In genomic region chr15:93552169-93552568, GRCm38 (mm10) we compare ENCODE assay signal across 8 mouse cellular contexts. TPM values are rescaled to one million over a fixed set of nuclear protein-coding genes. Genes with fewer than 3 reads are reported as not detected.
DNase-seq lines count a peak whose midpoint lies in the region; ATAC-seq and TF ChIP-seq lines count a peak whose summit lies in the region.

No protein-coding gene starts in this region.

- H3K9me3 ChIP-seq in intestine, embryonic 16.5 days (ENCODE audit: control insufficient read depth, low read length) = no peaks in the 10 kb centered on the region
- H3K9me3 ChIP-seq in liver, postnatal 0 days (ENCODE audit: low read length) = no peaks in the 10 kb centered on the region
- no peaks in the 10 kb centered on the region for H3K9me3 ChIP-seq in neural tube, embryonic 14.5 days (ENCODE audit: control insufficient read depth, low read length)

- H3K4me2 ChIP-seq in intestine, embryonic 16.5 days (ENCODE audit: low read depth, low read length) = peak overlapping the region; percentile 40
- H3K4me2 ChIP-seq in liver, postnatal 0 days (ENCODE audit: low read depth, low read length) = peak overlapping the region; percentile 48
- peak overlapping the region; percentile 6; the same call in 1 of the 2 replicates for H3K4me2 ChIP-seq in neural tube, embryonic 14.5 days (ENCODE audit: low read depth, low read length)

- TF ChIP-seq CTCF in liver, postnatal 0 days (IDR thresholded peaks at IDR 0.05; ENCODE audit: low read depth) = no peak

- no peak overlapping the region for H3K27ac ChIP-seq in intestine, embryonic 16.5 days (ENCODE audit: low read length)
- no peak overlapping the region for H3K27ac ChIP-seq in liver, postnatal 0 days (ENCODE audit: low read depth)
- H3K27ac ChIP-seq in neural tube, embryonic 14.5 days (ENCODE audit: low read depth, low read length) = no peak overlapping the region

- peak; percentile 80 for DNase-seq in CD4-positive, CD25-positive, alpha-beta regulatory T cell, adult 2 months (ENCODE audit: low read depth, low spot score)
- peak; percentile 39 for DNase-seq in brain, adult 2 months (ENCODE audit: low read depth, low spot score)
- DNase-seq in forelimb bud, embryonic 11.5 days (ENCODE audit: low read depth, low spot score) = peak; percentile 62
- peak; percentile 76 for DNase-seq in liver, postnatal 0 days
- DNase-seq in thymus, postnatal 36 days = peak; percentile 55 to 65

- no peaks in the 10 kb centered on the region for H3K27me3 ChIP-seq in intestine, embryonic 16.5 days (replicated peaks; ENCODE audit: control insufficient read depth, insufficient read depth, low read length)
- no peaks in the 10 kb centered on the region for H3K27me3 ChIP-seq in liver, postnatal 0 days (ENCODE audit: insufficient read depth, low read length)
- no peaks in the 10 kb centered on the region for H3K27me3 ChIP-seq in neural tube, embryonic 14.5 days (ENCODE audit: control insufficient read depth, insufficient read depth, low read length)

- H3K36me3 ChIP-seq in intestine, embryonic 16.5 days (ENCODE audit: control insufficient read depth, insufficient read depth, low read length) = no peaks in the 10 kb centered on the region
- H3K36me3 ChIP-seq in liver, postnatal 0 days (replicated peaks; ENCODE audit: insufficient read depth, low read length) = no peaks in the 10 kb centered on the region
- no peaks in the 10 kb centered on the region for H3K36me3 ChIP-seq in neural tube, embryonic 14.5 days (ENCODE audit: control insufficient read depth, insufficient read depth, low read length)

- 0 out of 2 replicates have a peak overlapping the region, but pooled peaks have one; percentile 33 for H3K9ac ChIP-seq in intestine, embryonic 16.5 days (ENCODE audit: low read depth, low read length)
- no peak overlapping the region; the same call in 1 of the 2 replicates for H3K9ac ChIP-seq in liver, postnatal 0 days (replicated peaks)
- no peak overlapping the region for H3K9ac ChIP-seq in neural tube, embryonic 14.5 days (replicated peaks; ENCODE audit: low read depth, low read length)

- TF ChIP-seq EP300 in liver, postnatal 0 days (IDR thresholded peaks at IDR 0.05; ENCODE audit: low read depth) = no peak

- 6% methylated on average over 9 of the region's 9 CpGs for WGBS in intestine, embryonic 16.5 days
- 9% methylated on average over 9 of the region's 9 CpGs for WGBS in liver, postnatal 0 days (ENCODE audit: insufficient replicate concordance)
- WGBS in neural tube, embryonic 14.5 days = 3% methylated on average over 9 of the region's 9 CpGs

- H3K4me1 ChIP-seq in intestine, embryonic 16.5 days (ENCODE audit: control insufficient read depth, insufficient read depth, low read length) = peaks cover 23% of the 10 kb centered on the region
- H3K4me1 ChIP-seq in liver, postnatal 0 days (ENCODE audit: insufficient read depth) = peaks cover 8% of the 10 kb centered on the region
- H3K4me1 ChIP-seq in neural tube, embryonic 14.5 days (ENCODE audit: control insufficient read depth, insufficient read depth, low read length) = 0 out of 2 replicates have a peak, but pooled peaks cover 3% of the 10 kb centered on the region

- peak; percentile 94 for ATAC-seq in intestine, embryonic 16.5 days
- ATAC-seq in liver, postnatal 0 days = peak; percentile 80
- no peak; the same call in 1 of the 2 replicates for ATAC-seq in neural tube, embryonic 14.5 days (ENCODE audit: low read depth)
- ATAC-seq in monocyte, adult 5-6 weeks (replicated peaks; ENCODE audit: insufficient number of reproducible peaks, low FRiP score, low TSS enrichment, poor library complexity, severe bottlenecking) = no peak

- no peak overlapping the region for H3K4me3 ChIP-seq in intestine, embryonic 16.5 days (ENCODE audit: low read length)
- H3K4me3 ChIP-seq in liver, postnatal 0 days (ENCODE audit: low read depth, low read length) = peak overlapping the region; percentile 7; the same call in 1 of the 2 replicates
- H3K4me3 ChIP-seq in neural tube, embryonic 14.5 days (ENCODE audit: low read depth, low read length) = no peak overlapping the region

RNA-seq across cellular contexts. Expression of gene Prickle1, which starts 43.5 kb away (rescaled TPM):
- polyA plus RNA-seq in intestine, embryonic 16.5 days (2015; fragmentation: Nextera tagmentation; extraction: Ambion mirVana) = 18.1 TPM in 2 replicates
- 2.3 and 2.5 TPM in 2 replicates for polyA plus RNA-seq in liver, postnatal 0 days (2015; fragmentation: Nextera tagmentation; extraction: Ambion mirVana)
- polyA plus RNA-seq in neural tube, embryonic 14.5 days (2014; fragmentation: Nextera tagmentation; extraction: Ambion mirVana) = 26.9 and 27.3 TPM in 2 replicates
- 0.19 TPM in 1 of 3 replicates, not detected in the others for total RNA-seq in monocyte, adult 5-6 weeks (2017)

Comparison
In these comparisons a context has a peak if more than half of its experiments do, and no peak if none do; other contexts are left out.
1. ATAC-seq: peak in intestine, embryonic 16.5 days (single experiment) and liver, postnatal 0 days (single experiment); none in neural tube, embryonic 14.5 days (single experiment) and monocyte, adult 5-6 weeks (single experiment).
2. Peak in every context shown above with its lines, with median percentiles within 50 percentile points of each other: DNase-seq and H3K4me2 ChIP-seq.